Mouse (Mus musculus) neural tube, embryonic 11.5 days (tissue): ENCODE data around the gene Gria1. TPM values are rescaled to one million over a fixed set of nuclear protein-coding genes. Genes with fewer than 3 reads are reported as not detected.

Source experiments
- ATAC-seq: fragments of 200-750 bp; cut with Nextera tagmentation; 2 replicates; pipeline ENCODE4 v1.8.0; 2017; ENCODE audit warnings: moderate number of reproducible peaks, mild to moderate bottlenecking, moderate TSS enrichment, moderate library complexity; ENCODE audit not compliant: insufficient read depth, low FRiP score, low TSS enrichment
- DNase-seq: peaks from one replicate; pipeline ENCODE4 v3.0.0-alpha.2; 2015; ENCODE audit warnings: low spot score
- H3K27ac ChIP-seq: fragments of 300-500 bp; sonication (generic); 2 replicates; pipeline ENCODE4 v1.5.1; 2014; ENCODE audit warnings: low read depth, mild to moderate bottlenecking, low read length
- H3K27me3 ChIP-seq: fragments of 300-500 bp; sonication (generic); 2 replicates; pipeline ENCODE4 v1.6.1; 2014; ENCODE audit warnings: mild to moderate bottlenecking, low read length, mixed read lengths; ENCODE audit not compliant: control insufficient read depth, insufficient read depth
- H3K36me3 ChIP-seq: fragments of 300-500 bp; sonication (generic); 2 replicates; pipeline ENCODE4 v1.6.1; 2014; ENCODE audit warnings: mild to moderate bottlenecking, low read length, moderate library complexity, mixed read lengths; ENCODE audit not compliant: control insufficient read depth, insufficient read depth
- H3K4me1 ChIP-seq: fragments of 300-500 bp; sonication (generic); 2 replicates; pipeline ENCODE4 v1.6.1; 2014; ENCODE audit warnings: low read length, mixed read lengths; ENCODE audit not compliant: control insufficient read depth, insufficient read depth
- H3K4me2 ChIP-seq: fragments of 300-500 bp; sonication (generic); 2 replicates; pipeline ENCODE4 v1.6.1; 2014; ENCODE audit warnings: low read depth, mild to moderate bottlenecking, moderate library complexity
- H3K4me3 ChIP-seq: fragments of 300-500 bp; sonication (generic); 2 replicates; pipeline ENCODE4 v1.5.1; 2014; ENCODE audit warnings: low read depth, low read length
- H3K9ac ChIP-seq: fragments of 300-500 bp; sonication (generic); 2 replicates; pipeline ENCODE4 v1.6.1; 2014; ENCODE audit warnings: mild to moderate bottlenecking, low read length
- H3K9me3 ChIP-seq: fragments of 300-500 bp; sonication (generic); 2 replicates; pipeline ENCODE4 v1.6.1; 2016; ENCODE audit warnings: low read length; ENCODE audit not compliant: control insufficient read depth
- WGBS: fragments of 180-500 bp; shearing (Covaris S2); extraction: QIAGEN DNeasy Blood & Tissue Kit; methylation state at CpG from one replicate; pipeline ENCODE4 v1.1.7; 2014; 5-methylcytosine and 5-hydroxymethylcytosine counted together
- polyA plus RNA-seq: library from polyadenylated mRNA; unstranded; fragments of >200 nt; fragmentation: Nextera tagmentation; extraction: Ambion mirVana; gene quantifications from 2 replicates; pipeline ENCODE4 v1.2.1, GENCODE M21; 2014

Gene Gria1
- polyA plus RNA-seq, 1 experiment from 2014 or later: 3.2 TPM

GRCm38 (mm10) chr11:57010611-57011010 is 576 bp upstream of the Gria1 start:
- WGBS: 75% methylated on average over 6 of the region's 6 CpGs

GRCm38 (mm10) chr11:57011691-57012039 is 478 bp downstream of the Gria1 start:
- Histone ChIP-seq H3K4me2 (peak overlapping the region; percentile 36), H3K4me1 (no peaks in the 10 kb centered on the region), H3K4me3 (peak overlapping the region; percentile 23), H3K9me3 (no peaks in the 10 kb centered on the region), H3K36me3 (no peaks in the 10 kb centered on the region), H3K27me3 (no peaks in the 10 kb centered on the region), H3K9ac (peak overlapping the region; percentile 46), H3K27ac (no peak overlapping the region)
- ATAC-seq (no peak), DNase-seq (peak; percentile 37)
- 3% methylated on average over 11 of the region's 11 CpGs for WGBS

More at GRCm38 (mm10) chr11:57010611-57011010, 576 bp upstream of the Gria1 start:
- Histone ChIP-seq H3K4me2 (no peak overlapping the region), H3K4me3 (no peak overlapping the region), H3K36me3 (no peaks in the 10 kb centered on the region), H3K27me3 (no peaks in the 10 kb centered on the region), H3K27ac (no peak overlapping the region), H3K4me1 (no peaks in the 10 kb centered on the region), H3K9ac (no peak overlapping the region), H3K9me3 (no peaks in the 10 kb centered on the region)
- DNase-seq (no peak), ATAC-seq (no peak)

- Histone ChIP-seq H3K9ac (no peak overlapping the region), H3K4me1 (no peaks in the 10 kb centered on the region), H3K9me3 (no peaks in the 10 kb centered on the region), H3K27me3 (no peaks in the 10 kb centered on the region), H3K4me3 (peak overlapping the region; percentile 23), H3K4me2 (peak overlapping the region; percentile 36; the same call in 1 of the 2 replicates), H3K27ac (no peak overlapping the region), H3K36me3 (no peaks in the 10 kb centered on the region)
- 35% methylated on average over 13 of the region's 13 CpGs for WGBS
- DNase-seq (no peak), ATAC-seq (no peak)
These were observed 1.2 kb downstream of the Gria1 start for GRCm38 (mm10) chr11:57012287-57012921.

GRCm38 (mm10) chr11:57013464-57014190 is 2.4 kb downstream of the Gria1 start:
- no peak for ATAC-seq
- no peak overlapping the region for H3K4me3 ChIP-seq

GRCm38 (mm10) chr11:57014396-57014795 is 3.2 kb downstream of the Gria1 start:
- DNase-seq (no peak), ATAC-seq (no peak)
- Histone ChIP-seq H3K9ac (no peak overlapping the region), H3K27me3 (no peaks in the 10 kb centered on the region), H3K9me3 (no peaks in the 10 kb centered on the region), H3K4me2 (no peak overlapping the region), H3K36me3 (no peaks in the 10 kb centered on the region), H3K27ac (no peak overlapping the region), H3K4me3 (no peak overlapping the region), H3K4me1 (no peaks in the 10 kb centered on the region)
- WGBS: 86% methylated on average over 4 of the region's 6 CpGs

More at GRCm38 (mm10) chr11:57013464-57014190, 2.4 kb downstream of the Gria1 start:
- no peak for DNase-seq
- no peak overlapping the region for H3K9ac ChIP-seq
- no peaks in the 10 kb centered on the region for H3K36me3 ChIP-seq
- 77% methylated on average over 9 of the region's 9 CpGs for WGBS
- no peak overlapping the region; the same call in 1 of the 2 replicates for H3K4me2 ChIP-seq
- no peaks in the 10 kb centered on the region for H3K4me1 ChIP-seq
- no peaks in the 10 kb centered on the region for H3K27me3 ChIP-seq
- H3K27ac ChIP-seq: no peak overlapping the region
- no peaks in the 10 kb centered on the region for H3K9me3 ChIP-seq

GRCm38 (mm10) chr11:57018536-57018935 is 7.3 kb downstream of the Gria1 start:
- no peaks in the 10 kb centered on the region for H3K4me1 ChIP-seq
- 78% methylated on average over 4 of the region's 4 CpGs for WGBS
- H3K9me3 ChIP-seq: no peaks in the 10 kb centered on the region
- ATAC-seq (no peak), DNase-seq (no peak)
- H3K4me3 ChIP-seq: no peak overlapping the region
- no peaks in the 10 kb centered on the region for H3K27me3 ChIP-seq
- H3K4me2 ChIP-seq: no peak overlapping the region
- no peak overlapping the region for H3K9ac ChIP-seq
- H3K36me3 ChIP-seq: no peaks in the 10 kb centered on the region
- no peak overlapping the region for H3K27ac ChIP-seq

- Histone ChIP-seq H3K36me3 (no peaks in the 10 kb centered on the region), H3K4me2 (no peak overlapping the region), H3K4me1 (no peaks in the 10 kb centered on the region), H3K9me3 (no peaks in the 10 kb centered on the region), H3K4me3 (no peak overlapping the region), H3K27me3 (no peaks in the 10 kb centered on the region), H3K9ac (no peak overlapping the region), H3K27ac (no peak overlapping the region)
- 53% methylated on average over 4 of the region's 4 CpGs for WGBS
- ATAC-seq (no peak), DNase-seq (no peak)
These were observed 11.2 kb downstream of the Gria1 start for GRCm38 (mm10) chr11:57022400-57022799.

- Histone ChIP-seq H3K4me3 (no peak overlapping the region), H3K9me3 (no peaks in the 10 kb centered on the region), H3K4me2 (no peak overlapping the region), H3K27ac (no peak overlapping the region), H3K36me3 (no peaks in the 10 kb centered on the region), H3K9ac (no peak overlapping the region), H3K4me1 (no peaks in the 10 kb centered on the region), H3K27me3 (no peaks in the 10 kb centered on the region)
- DNase-seq: no peak
- no peak for ATAC-seq
- WGBS: 68% methylated on average over 5 of the region's 5 CpGs
These were observed 19.3 kb downstream of the Gria1 start for GRCm38 (mm10) chr11:57030448-57030847.

- Histone ChIP-seq H3K9me3 (no peaks in the 10 kb centered on the region), H3K27ac (no peak overlapping the region), H3K4me1 (no peaks in the 10 kb centered on the region), H3K9ac (no peak overlapping the region), H3K27me3 (no peaks in the 10 kb centered on the region), H3K4me3 (no peak overlapping the region), H3K36me3 (no peaks in the 10 kb centered on the region), H3K4me2 (no peak overlapping the region)
- WGBS: 76% methylated on average over 7 of the region's 7 CpGs
- DNase-seq: no peak
- ATAC-seq: no peak
These were observed 27.6 kb downstream of the Gria1 start for GRCm38 (mm10) chr11:57038807-57039206.
